Mouse (Mus musculus) v-Abl transformed pro-B cells (cell line): ENCODE measurements around the gene Vax1.

Experiments used
- in situ Hi-C, 2 experiments: fragments of 400-800 bp; cut with MboI; formaldehyde crosslinking; loops; one replicate each; pipeline ENCODE4 v1.15.1; 2025; ENCODE audit not compliant: unreplicated experiment in 2 of 2

The Vax1 gene

DNA sequence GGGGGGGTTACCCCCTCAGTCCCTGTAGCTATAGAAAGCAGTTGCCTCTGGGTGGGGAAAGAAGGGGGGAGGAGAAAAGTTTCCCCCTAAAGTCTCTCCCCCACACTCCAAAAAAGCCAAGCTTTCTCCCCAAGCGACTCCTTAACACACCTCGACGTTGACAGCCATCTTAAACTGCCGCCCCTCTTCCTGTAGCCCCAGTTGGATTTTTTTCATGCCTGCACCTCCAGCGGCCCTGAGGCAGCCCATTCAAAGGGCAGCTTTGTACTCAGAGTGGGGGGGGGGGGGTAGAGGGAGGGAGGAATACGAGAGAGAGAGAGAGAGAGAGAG, 875 bp upstream of the Vax1 start:
- in situ Hi-C loops, result no loop called here

DNA sequence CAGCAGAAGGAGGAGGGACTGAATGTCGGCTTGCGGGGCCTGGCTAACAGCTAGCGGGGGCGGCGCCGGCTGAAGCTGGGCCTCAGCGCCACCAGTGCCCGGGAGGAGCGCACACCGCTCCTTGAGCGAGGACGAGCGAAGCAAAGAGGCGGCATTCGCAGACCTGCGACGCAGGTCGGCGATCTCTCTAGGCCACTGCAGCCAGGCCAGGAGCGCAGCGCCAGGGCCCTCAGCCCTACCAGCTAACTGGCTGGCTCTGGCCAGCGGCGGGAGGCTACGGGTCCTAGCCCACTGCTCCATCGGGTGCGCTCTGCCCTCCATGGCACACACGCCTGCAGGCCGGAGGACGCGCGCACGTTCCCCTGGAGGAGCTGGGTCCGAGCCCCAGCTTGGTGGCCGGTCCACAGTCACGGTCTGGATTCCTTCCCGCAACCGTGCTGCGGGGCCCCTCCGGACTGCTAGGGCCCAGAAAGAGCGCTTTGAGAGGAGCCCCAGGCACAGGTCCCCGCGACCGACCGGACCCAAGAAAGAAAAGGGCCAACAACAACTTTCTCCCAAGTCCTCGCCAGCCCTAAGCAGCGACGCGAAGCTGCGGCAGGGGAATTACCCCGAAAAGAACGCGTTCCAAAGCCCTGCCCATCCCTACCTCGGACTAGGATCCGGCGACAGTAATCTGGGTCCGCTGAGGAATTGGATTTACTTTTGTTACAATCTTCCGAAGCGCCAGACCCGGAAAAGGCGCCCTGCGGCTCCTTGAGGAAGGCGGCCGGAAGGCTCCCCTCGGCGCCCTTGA, 517 bp downstream of the Vax1 start:
- in situ Hi-C loops, result no loop called here

DNA sequence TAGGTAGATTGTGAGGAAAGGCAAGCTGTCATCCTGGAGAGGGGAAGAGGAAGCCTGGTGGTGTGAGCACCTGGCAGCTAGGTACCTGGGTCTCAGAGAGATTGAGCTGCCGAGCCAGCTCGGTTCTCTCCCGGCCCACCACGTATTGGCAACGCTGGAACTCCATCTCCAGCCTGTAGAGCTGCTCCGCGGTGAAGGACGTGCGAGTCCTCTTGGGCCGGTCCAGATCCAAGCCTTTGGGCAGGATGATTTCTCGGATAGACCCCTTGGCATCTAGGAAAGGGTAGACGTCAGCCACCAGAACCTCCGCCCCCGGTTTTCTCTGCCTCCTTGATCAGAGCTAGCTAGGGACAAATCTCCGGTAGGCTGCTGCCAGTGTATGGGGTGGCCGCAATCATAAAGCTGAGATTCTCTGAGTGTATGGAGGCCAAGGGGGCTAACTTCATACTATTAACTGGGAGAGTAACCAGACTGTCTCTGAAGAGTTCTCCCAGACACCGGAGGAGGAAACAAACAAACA, 1.4 kb downstream of the Vax1 start:
- in situ Hi-C loops, result no loop called here

DNA sequence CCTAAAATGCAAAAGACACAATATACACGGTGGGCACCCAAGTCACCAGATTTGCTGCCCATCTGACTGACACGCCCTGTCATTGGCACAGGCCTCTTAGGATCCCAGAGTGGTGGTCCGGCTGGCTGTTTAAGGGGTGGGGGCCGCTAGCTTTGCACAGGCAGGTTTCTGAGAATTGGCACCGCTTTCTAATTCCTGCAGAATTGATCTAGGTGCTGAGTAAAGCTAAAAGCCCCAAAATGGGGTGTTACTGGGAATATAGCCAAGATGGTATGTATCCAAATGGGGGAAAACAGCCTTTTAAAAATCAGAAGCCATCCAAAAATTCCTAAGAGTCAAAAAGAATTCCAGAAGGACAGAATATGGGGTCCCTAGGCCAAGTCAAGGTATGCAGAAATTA, 2.0 kb downstream of the Vax1 start:
- in situ Hi-C loops, result no loop called here

DNA sequence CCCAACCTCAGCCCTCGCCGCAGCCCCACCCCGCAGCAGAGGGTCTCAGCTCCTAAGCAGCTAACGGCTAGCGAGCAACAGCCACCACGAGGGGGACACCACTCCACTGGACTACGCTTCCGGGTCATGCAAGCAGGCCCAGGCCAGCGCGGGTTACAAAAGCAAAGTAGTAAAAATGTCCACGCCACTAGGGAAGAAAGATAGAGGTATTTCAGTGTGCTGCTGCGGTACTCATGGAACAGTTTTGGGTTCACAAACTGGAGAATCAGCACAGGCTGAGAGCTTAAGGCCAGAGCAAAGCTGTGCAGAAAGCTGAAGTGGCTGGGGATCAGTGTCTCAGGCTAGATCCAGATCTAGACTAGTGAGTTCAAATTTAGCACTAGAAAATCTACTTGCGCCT, 3.0 kb downstream of the Vax1 start:
- in situ Hi-C loops, result no loop called here

DNA sequence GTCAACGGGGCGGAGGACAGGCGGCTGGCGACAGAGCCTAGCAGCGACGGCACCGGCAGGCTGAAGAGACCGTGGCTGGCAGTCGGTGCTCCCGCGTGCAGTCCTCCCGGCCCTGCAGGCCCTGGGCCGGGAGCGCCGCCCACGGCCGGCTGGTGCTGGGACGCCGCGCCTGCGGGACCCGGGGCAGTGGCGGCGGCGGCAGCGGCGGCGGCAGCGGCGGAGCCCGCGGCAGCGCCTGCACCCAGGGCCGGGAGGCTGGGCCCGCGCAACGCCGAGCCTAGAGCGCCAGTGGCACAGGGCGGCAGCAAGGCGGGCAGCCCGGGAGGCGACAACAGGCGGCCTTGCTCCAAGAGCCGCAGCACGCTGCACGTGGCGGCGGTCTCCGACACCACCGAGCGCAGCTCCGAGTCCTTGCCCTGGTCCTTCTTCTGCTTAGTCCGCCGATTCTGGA, 3.5 kb downstream of the Vax1 start:
- in situ Hi-C loops, result no loop called here

DNA sequence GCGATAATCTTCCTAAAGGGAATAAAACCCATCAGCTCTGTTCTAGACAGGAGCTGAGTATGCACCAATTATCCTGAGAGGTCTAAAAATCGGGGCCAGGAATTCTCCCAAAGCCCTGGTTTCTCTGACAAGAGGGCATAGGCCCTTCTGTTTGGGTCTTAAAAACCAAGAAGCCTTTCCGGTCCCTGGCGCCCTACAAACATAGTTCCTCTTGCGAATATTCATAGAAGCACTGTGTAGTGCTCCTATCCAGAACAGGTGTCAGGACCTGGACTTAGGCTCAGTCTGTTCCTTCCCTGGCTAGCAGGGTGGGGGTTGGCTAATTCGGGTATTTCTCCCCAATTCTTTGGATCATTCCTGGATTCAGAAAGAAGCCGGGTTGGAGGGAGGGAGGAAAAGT, 4.3 kb downstream of the Vax1 start:
- in situ Hi-C loops, result no loop called here

DNA sequence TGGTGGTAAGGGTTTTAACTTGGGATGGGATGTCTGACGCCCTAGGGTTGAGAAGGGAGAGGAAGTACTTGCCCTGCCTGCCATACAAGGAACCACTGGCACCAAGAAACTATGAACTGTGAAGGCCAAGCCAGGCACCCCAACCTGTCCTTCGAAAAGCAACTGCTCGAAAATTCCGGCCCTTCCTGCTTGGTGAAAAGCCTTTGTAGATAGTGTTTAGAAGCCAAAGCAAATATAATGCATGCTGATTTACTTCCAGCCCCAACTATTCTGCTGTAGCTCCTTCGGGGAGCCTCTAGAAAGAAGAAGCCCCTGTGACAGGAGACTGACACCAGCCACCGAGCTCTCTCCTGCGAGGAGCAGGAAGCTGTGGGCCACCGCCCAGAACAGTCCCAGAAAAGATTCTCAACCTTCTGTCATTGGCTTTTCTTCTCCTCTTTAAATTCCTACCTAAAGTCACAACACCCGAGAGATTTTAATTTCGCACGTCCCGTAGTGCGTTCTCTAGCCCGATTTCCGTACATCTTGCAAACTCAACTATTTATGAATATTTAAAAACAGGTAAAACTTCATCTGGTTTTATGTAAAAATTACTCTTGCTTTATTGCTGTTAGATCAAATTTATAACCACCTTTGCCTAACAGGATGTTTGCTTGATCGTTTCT, 4.8 kb downstream of the Vax1 start:
- in situ Hi-C loops, result no loop called here

DNA sequence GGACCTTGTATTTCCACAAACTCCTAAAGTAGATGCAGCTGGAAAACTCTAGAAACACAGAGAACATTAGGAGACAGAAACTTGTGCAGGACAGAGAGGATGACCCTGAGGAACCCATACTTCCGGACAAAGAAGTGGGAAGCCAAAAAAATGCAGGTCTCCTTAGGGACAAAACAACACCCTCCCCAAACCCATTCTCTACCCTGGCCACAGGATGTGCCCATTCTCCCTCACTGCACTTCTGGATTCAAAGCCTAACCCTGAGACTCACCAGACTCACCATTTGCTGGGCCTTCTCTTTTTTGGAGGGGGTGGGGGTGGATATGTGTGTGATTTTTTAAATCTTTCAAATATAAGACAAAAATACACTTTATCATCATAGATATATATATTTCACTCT, 5.7 kb downstream of the Vax1 start:
- in situ Hi-C loops, result no loop called here

DNA sequence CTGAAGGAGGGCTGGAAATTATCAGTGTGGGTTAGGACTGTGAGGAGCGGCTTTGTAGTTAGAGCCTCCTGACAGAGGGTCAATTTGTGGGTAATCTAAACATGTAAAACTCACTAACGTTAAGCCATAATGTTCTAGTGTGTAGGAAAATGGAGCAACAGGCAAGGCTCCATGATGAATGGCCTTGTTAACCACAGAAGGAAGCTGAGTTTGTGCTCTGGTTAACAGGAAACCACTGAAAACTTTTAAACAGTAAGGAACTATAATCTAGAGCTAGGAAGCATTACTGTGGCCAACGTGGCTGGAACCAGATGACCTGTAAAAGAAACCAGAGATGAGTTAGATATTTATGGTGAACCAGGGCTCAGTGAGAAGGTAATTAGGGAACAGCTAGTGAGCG, 13.2 kb downstream of the Vax1 start:
- in situ Hi-C loops, result no loop called here

DNA sequence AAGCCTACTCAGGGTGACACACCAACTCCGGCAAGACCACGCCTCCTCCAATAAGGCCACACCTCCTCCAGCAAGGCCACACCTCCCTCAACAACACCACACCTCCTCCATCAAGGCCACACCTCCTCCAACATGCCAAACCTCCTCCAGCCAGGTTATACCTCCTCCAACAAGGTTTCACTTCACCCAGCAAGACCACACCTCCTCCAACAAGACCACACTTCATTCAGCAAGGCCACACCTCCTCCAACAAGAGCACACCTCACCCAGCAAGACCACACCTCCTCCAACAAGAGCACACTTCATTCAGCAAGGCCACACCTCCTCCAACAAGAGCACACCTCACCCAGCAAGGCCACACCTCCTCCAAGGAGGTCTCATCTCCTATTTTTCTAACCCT, 15.7 kb downstream of the Vax1 start:
- in situ Hi-C loops, result no loop called here

DNA sequence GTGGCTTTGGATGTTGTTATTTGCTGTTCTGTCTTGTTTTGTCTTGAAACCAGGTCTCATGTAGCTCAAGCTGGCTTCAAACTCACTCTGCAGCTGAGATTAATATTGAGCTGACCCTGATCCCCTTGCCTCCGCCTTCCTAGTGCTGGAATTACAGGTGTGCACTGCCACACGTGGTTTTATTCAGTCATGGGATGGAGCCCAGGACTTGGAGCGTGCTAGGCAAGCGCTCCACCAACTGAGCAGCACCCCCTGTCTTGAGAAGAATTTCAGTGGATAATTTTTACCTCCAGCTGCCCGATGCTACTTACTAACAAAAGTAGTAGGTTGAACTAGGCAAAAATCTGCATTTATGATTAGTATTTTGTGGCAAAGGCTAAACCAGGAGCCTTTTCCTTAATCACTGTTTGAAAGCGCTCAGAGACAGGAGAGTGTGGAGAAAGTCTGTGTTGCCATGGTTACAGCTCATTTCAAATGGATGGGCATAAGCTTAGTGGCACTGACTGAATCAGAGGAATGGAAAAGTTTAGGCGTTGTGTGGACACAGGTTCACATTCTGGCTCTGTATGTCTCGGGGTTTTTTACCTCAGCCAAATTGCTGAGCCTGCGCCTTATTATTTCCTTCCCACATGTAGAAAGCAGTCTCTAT, 24.2 kb downstream of the Vax1 start:
- in situ Hi-C loops, result no loop called here

DNA sequence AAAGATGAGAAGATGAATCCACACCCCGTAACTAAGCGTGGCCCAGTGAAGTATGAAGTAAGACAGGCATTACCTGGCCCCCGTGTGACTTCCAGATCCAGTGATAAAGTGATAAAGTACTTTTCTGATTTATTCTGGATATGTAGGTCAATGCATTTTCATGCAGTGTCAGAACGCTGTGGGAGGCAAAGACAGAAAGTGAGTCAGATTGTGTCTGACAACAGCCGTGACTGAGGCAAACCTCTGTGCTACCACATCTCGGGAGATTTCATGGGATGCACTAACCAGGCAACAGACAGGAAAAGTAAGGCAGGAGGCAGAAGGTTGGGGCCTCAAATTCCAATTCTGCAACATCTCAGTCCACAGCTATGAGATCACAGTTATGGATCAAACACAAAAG, 24.8 kb downstream of the Vax1 start:
- in situ Hi-C loops, result no loop called here

DNA sequence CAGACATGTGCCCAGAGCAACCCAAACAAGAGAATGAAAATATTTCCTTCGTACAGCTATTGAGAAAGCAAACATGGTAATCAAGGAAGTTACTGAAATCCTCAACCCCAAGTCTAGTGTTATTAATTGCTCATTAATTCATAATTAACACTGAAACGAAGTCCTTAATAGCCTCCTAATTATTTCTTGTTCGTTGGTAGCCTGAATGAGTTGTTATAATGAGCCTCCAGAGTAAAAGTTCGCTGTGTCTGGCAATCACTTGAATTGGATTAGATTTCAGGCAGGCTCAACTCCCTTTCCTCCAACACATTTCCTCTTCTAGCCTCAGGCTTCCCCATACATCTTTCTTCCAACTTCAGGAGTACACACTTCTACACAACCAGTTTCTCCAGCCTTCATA, 27.6 kb downstream of the Vax1 start:
- in situ Hi-C loops, result no loop called here

DNA sequence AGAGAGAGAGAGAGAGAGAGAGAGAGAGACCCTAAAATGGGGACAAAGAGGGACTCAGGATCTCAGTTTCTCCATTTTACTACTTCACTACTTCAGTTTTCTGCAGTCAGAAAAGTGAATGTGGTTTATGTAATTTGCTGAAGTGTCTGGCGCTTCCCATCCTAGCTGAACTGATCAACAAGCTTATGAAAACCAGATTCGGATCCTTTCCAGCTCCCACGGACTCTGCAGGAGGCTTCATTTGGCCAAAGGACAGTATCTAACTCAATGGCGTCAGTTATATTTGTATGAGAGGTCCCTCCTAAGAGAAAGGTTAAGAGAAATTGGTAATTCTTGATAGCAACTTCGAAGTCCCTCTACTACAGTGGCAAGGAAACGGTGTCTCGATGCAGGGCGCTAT, 34.5 kb downstream of the Vax1 start:
- in situ Hi-C loops, result no loop called here

DNA sequence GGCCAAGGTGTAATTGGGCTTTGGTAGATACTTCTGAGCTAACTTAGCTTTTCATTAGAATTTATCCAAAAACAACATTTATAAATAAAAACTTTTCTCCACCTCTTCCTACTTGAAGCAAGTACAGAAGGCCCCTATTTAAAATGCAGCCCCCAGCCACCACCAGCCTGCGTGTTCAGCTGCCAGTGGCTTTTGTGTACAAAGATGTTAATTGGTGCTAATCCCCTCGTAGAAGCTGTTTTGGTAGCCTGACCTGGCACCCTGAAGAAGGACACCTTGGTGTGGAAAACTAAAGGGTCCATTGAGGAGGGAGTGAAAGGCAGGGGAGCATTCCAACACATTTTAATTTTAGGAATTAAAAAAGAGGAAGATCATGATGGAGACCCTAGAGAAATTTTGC, 34.9 kb downstream of the Vax1 start:
- in situ Hi-C loops, result no loop called here

DNA sequence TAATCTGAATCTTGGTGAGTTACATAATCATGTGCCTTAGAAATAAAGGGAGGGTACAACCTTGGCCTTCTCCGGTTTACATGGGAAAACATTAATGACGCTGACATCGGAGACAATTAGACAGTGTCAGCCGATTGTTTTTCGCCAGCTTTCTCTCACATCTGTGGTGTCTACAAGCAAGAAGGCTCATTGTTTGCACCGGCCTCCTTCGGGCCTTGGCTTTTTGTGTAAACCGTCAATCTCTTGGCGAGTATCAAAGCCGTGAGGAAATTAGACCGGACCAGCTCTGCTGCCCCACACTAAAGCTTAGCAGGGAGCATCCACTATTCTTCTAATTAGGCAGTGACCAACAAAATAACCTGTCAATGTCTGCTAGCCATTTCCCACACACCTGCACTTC, 36.7 kb downstream of the Vax1 start:
- in situ Hi-C loops, result no loop called here

DNA sequence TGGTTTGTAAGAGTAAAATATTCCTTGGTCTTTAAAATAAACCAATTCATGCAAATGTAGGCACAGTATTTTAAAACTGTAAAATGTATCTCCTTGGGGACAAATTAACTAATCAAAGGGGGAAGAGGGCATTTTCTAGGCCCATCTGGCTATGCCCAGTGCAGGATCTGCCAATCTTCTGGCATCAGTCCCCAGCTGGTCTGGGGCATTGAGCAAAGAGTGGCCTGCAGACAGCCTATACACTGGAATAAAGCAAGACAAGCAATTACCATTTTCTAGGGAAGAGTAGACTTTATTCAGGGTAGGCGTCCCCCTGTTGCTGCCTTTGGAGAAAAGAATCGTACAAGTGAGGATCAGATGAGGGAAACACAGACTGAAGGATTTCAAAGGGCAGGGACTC, 40.2 kb downstream of the Vax1 start:
- in situ Hi-C loops, result no loop called here

DNA sequence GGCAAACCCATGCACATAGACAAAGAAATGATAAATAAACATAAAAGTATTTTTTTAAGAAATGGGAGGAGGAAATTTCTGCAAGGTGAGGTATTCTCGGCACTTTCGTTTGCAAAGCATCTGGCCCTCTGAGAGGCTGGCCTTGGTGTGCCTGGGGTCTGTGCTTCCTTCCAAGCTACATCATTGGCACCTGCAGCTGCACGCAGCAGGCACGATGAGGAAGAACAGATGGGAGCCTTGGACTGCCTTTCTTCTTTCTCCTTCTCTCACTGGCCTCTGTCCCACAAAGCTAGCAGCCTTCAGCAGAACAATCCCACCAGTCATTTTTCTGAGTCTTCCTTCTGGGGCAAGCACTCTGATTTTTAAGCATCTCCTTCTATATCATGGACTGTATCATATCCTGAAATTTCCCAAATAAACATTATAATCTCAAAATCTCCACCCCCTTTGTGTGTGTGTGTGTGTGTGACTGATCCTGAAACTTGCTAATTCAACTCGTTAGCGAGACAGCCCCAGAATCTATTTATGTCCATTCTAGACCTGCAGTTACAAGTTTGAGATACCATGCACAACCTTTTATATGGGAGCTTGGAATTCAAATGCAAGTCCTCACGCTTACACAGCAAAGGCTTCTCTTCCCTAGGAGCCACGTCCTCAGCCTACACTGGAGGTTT, 41.2 kb downstream of the Vax1 start:
- in situ Hi-C loops, result no loop called here

DNA sequence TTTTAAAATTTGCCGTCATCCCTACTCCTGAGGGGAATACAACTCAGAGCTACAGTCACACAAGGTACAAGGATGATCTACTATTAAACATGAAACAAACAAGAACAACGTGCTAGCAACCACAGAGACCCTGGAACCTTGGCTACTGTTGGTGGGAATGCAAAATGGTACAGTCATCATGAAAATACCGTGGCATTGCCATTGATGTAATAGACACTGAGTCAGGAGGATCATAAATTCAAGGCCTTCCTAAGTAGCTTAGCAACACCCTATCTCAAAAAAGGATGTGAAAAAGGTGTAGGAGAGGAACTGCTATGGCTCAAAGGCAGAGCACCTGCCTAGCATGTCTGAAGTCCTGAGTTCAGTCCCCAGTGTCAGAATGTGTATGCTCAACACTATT, 42.4 kb downstream of the Vax1 start:
- in situ Hi-C loops, result no loop called here
